Mouse (Mus musculus): ENCODE results near the gene Ano1. TPM values are rescaled to one million over a fixed set of nuclear protein-coding genes. Genes with fewer than 3 reads are reported as not detected.

Gene Ano1
- total and polyA plus RNA-seq, 2 experiments from 2014 or later, result 4.6 to 8.2 TPM

- Histone ChIP-seq H3K27me3 (ENCODE audit: insufficient read depth, low read length) (no peaks in the 10 kb centered on the region), H3K9ac (no peak overlapping the region), H3K4me3 (ENCODE audit: low read depth, low read length) (no peak overlapping the region), H3K27ac (ENCODE audit: low read depth, low read length) (no peak overlapping the region), H3K9me3 (ENCODE audit: low read length) (no peaks in the 10 kb centered on the region), H3K4me1 (ENCODE audit: insufficient read depth) (no peaks in the 10 kb centered on the region), H3K4me2 (ENCODE audit: low read depth) (no peak overlapping the region), H3K36me3 (ENCODE audit: insufficient read depth) (no peaks in the 10 kb centered on the region)
- ATAC-seq (no peak), DNase-seq (no peak)
- WGBS, result 81% methylated on average over 8 of the region's 8 CpGs
- no peak for TF ChIP-seq CTCF (IDR thresholded peaks at IDR 0.05; ENCODE audit: low read depth)
These were observed 28.4 kb upstream of the Ano1 start for GRCm38 (mm10) chr7:144780190-144780589.

GRCm38 (mm10) chr7:144779691-144780090 is 27.9 kb upstream of the Ano1 start:
- DNase-seq (no peak), ATAC-seq (no peak)
- Histone ChIP-seq H3K4me2 (ENCODE audit: low read depth) (no peak overlapping the region), H3K9ac (no peak overlapping the region), H3K27ac (ENCODE audit: low read depth, low read length) (no peak overlapping the region), H3K4me3 (ENCODE audit: low read depth, low read length) (no peak overlapping the region), H3K9me3 (ENCODE audit: low read length) (no peaks in the 10 kb centered on the region), H3K4me1 (ENCODE audit: insufficient read depth) (no peaks in the 10 kb centered on the region), H3K36me3 (ENCODE audit: insufficient read depth) (no peaks in the 10 kb centered on the region), H3K27me3 (ENCODE audit: insufficient read depth, low read length) (no peaks in the 10 kb centered on the region)
- 87% methylated on average over 2 of the region's 2 CpGs for WGBS
- no peak for TF ChIP-seq CTCF (IDR thresholded peaks at IDR 0.05; ENCODE audit: low read depth)

GRCm38 (mm10) chr7:144777805-144778204 is 26.0 kb upstream of the Ano1 start:
- WGBS, result 63% methylated on average over 4 of the region's 4 CpGs
- Histone ChIP-seq H3K4me1 (ENCODE audit: insufficient read depth) (no peaks in the 10 kb centered on the region), H3K4me2 (ENCODE audit: low read depth) (no peak overlapping the region), H3K27ac (ENCODE audit: low read depth, low read length) (no peak overlapping the region), H3K27me3 (ENCODE audit: insufficient read depth, low read length) (no peaks in the 10 kb centered on the region), H3K36me3 (ENCODE audit: insufficient read depth) (no peaks in the 10 kb centered on the region), H3K9me3 (ENCODE audit: low read length) (no peaks in the 10 kb centered on the region), H3K9ac (no peak overlapping the region), H3K4me3 (ENCODE audit: low read depth, low read length) (no peak overlapping the region)
- ATAC-seq, result no peak
- no peak for TF ChIP-seq CTCF (IDR thresholded peaks at IDR 0.05; ENCODE audit: low read depth)
- DNase-seq, result no peak

- H3K36me3 ChIP-seq (ENCODE audit: insufficient read depth), result no peaks in the 10 kb centered on the region
- 40% methylated on average over 6 of the region's 6 CpGs for WGBS
- DNase-seq (peak; percentile 87), ATAC-seq (peak; percentile 80)
- H3K4me1 ChIP-seq (ENCODE audit: insufficient read depth), result no peaks in the 10 kb centered on the region
- no peaks in the 10 kb centered on the region for H3K27me3 ChIP-seq (ENCODE audit: insufficient read depth, low read length)
- no peak overlapping the region for H3K4me3 ChIP-seq (ENCODE audit: low read depth, low read length)
- no peaks in the 10 kb centered on the region for H3K9me3 ChIP-seq (ENCODE audit: low read length)
- H3K4me2 ChIP-seq (ENCODE audit: low read depth), result no peak overlapping the region
- TF ChIP-seq CTCF (IDR thresholded peaks at IDR 0.05; ENCODE audit: low read depth), result peak; percentile 96
- no peak overlapping the region for H3K27ac ChIP-seq (ENCODE audit: low read depth, low read length)
- H3K9ac ChIP-seq, result no peak overlapping the region
These were observed 24.2 kb upstream of the Ano1 start for GRCm38 (mm10) chr7:144775804-144776447.

GRCm38 (mm10) chr7:144775214-144775613 is 23.4 kb upstream of the Ano1 start:
- no peak for TF ChIP-seq CTCF (IDR thresholded peaks at IDR 0.05; ENCODE audit: low read depth)

GRCm38 (mm10) chr7:144774283-144774682 is 22.5 kb upstream of the Ano1 start:
- no peak for TF ChIP-seq CTCF (IDR thresholded peaks at IDR 0.05; ENCODE audit: low read depth)
- 75% methylated on average over 2 of the region's 2 CpGs for WGBS

More at GRCm38 (mm10) chr7:144775214-144775613, 23.4 kb upstream of the Ano1 start:
- Histone ChIP-seq H3K27me3 (ENCODE audit: insufficient read depth, low read length) (no peaks in the 10 kb centered on the region), H3K27ac (ENCODE audit: low read depth, low read length) (no peak overlapping the region), H3K4me1 (ENCODE audit: insufficient read depth) (no peaks in the 10 kb centered on the region), H3K9me3 (ENCODE audit: low read length) (no peaks in the 10 kb centered on the region), H3K36me3 (ENCODE audit: insufficient read depth) (no peaks in the 10 kb centered on the region), H3K4me3 (ENCODE audit: low read depth, low read length) (no peak overlapping the region), H3K9ac (no peak overlapping the region), H3K4me2 (ENCODE audit: low read depth) (no peak overlapping the region)
- WGBS, result 80% methylated on average over 3 of the region's 3 CpGs
- DNase-seq (no peak), ATAC-seq (no peak)

GRCm38 (mm10) chr7:144770116-144770515 is 18.3 kb upstream of the Ano1 start:
- no peak for TF ChIP-seq CTCF (IDR thresholded peaks at IDR 0.05; ENCODE audit: low read depth)
- 55% methylated on average over 3 of the region's 3 CpGs for WGBS
- no peaks in the 10 kb centered on the region for H3K36me3 ChIP-seq (ENCODE audit: insufficient read depth)
- DNase-seq (no peak), ATAC-seq (no peak)
- no peak overlapping the region for H3K4me3 ChIP-seq (ENCODE audit: low read depth, low read length)
- no peaks in the 10 kb centered on the region for H3K4me1 ChIP-seq (ENCODE audit: insufficient read depth)
- H3K27me3 ChIP-seq (ENCODE audit: insufficient read depth, low read length), result no peaks in the 10 kb centered on the region
- H3K9ac ChIP-seq, result no peak overlapping the region
- H3K9me3 ChIP-seq (ENCODE audit: low read length), result no peaks in the 10 kb centered on the region
- H3K27ac ChIP-seq (ENCODE audit: low read depth, low read length), result no peak overlapping the region
- no peak overlapping the region for H3K4me2 ChIP-seq (ENCODE audit: low read depth)

More at GRCm38 (mm10) chr7:144774283-144774682, 22.5 kb upstream of the Ano1 start:
- Histone ChIP-seq H3K9me3 (ENCODE audit: low read length) (no peaks in the 10 kb centered on the region), H3K4me1 (ENCODE audit: insufficient read depth) (no peaks in the 10 kb centered on the region), H3K9ac (no peak overlapping the region), H3K4me2 (ENCODE audit: low read depth) (no peak overlapping the region), H3K27me3 (ENCODE audit: insufficient read depth, low read length) (no peaks in the 10 kb centered on the region), H3K4me3 (ENCODE audit: low read depth, low read length) (no peak overlapping the region), H3K27ac (ENCODE audit: low read depth, low read length) (no peak overlapping the region), H3K36me3 (ENCODE audit: insufficient read depth) (no peaks in the 10 kb centered on the region)
- ATAC-seq (no peak), DNase-seq (no peak)

Data from forebrain, postnatal 0 days (tissue).